ENCODE assay signal across 15 mouse cellular contexts in the genomic region with DNA sequence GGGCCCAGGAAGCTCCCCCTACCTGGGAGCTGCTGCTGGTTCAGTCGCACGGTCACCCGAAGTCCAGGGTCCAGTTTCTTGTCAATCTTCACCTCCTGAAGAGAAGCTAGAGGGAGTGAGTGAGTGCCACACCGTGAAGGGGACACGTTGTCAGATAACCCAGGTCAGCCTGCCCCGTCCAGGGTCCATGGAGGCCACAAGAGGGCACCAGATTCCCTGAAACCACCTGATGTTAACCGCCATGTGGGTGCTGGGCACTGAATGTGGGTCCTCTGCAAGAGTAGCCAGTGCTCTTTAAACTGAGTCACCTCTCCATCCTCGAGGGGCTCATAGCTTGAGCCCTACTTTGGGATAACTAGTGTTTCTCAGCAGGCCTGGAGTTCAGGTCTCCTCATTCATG. TPM values are rescaled to one million over a fixed set of nuclear protein-coding genes. Genes with fewer than 3 reads are reported as not detected.
DNase-seq lines count a peak whose midpoint lies in the region; ATAC-seq and TF ChIP-seq lines count a peak whose summit lies in the region.
"Had no signal": no experiment of that assay in that cellular context is flagged by ENCODE, and none has a peak within 500 bp of the region (broad histone marks: within the 10 kb centered on the region; RNA-seq: fewer than 3 reads in every experiment).

No protein-coding gene starts in this region.

- TF ChIP-seq CTCF in forebrain, postnatal 0 days (IDR thresholded peaks at IDR 0.05; ENCODE audit: low read depth) = peak; percentile 37
- peak; percentile 18; the same call in 1 of the 2 replicates for TF ChIP-seq CTCF in E14TG2a.4 (conservative IDR thresholded peaks at IDR 0.05; ENCODE audit: low read length)

- WGBS in forebrain, postnatal 0 days = 88% methylated on average over 8 of the region's 8 CpGs
- WGBS in forebrain, embryonic 15.5 days = 89% methylated on average over 8 of the region's 8 CpGs
- WGBS in liver, embryonic 12.5 days (ENCODE audit: insufficient replicate concordance) = 82% methylated on average over 8 of the region's 8 CpGs

- no peak for DNase-seq in forebrain, postnatal 0 days
- peak; percentile 19 for DNase-seq in liver
- DNase-seq in naive thymus-derived CD4-positive, alpha-beta T cell, adult 2 months (ENCODE audit: low read depth) = peak; percentile 24
- no peak for DNase-seq in thymus, postnatal 14 days
- DNase-seq: gastrocnemius, postnatal 10 days; kidney, postnatal 10 days; right cerebral cortex, postnatal 14 days; thymus, postnatal 4 days had no signal

- H3K4me2 ChIP-seq in forebrain, postnatal 0 days (ENCODE audit: low read depth) = no peak overlapping the region
- no peak overlapping the region for H3K4me2 ChIP-seq in forebrain, embryonic 15.5 days (replicated peaks)
- no peak overlapping the region for H3K4me2 ChIP-seq in liver, embryonic 12.5 days
- H3K4me2 ChIP-seq: embryonic facial prominence, embryonic 12.5 days; forebrain, embryonic 12.5 days; heart, embryonic 13.5 days; limb, embryonic 15.5 days had no signal

- H3K4me1 ChIP-seq in forebrain, postnatal 0 days (ENCODE audit: insufficient read depth) = peaks cover 14% of the 10 kb centered on the region
- peaks cover 29% of the 10 kb centered on the region for H3K4me1 ChIP-seq in forebrain, embryonic 15.5 days
- H3K4me1 ChIP-seq in liver, embryonic 12.5 days = peaks cover 41% of the 10 kb centered on the region
- H3K4me1 ChIP-seq in E14TG2a.4 (replicated peaks; ENCODE audit: low read depth, low read length) = peaks cover 48% of the 10 kb centered on the region

- H3K9me3 ChIP-seq in forebrain, postnatal 0 days (ENCODE audit: low read length) = no peaks in the 10 kb centered on the region
- no peaks in the 10 kb centered on the region for H3K9me3 ChIP-seq in forebrain, embryonic 15.5 days
- 0 out of 2 replicates have a peak, but pooled peaks cover 4% of the 10 kb centered on the region for H3K9me3 ChIP-seq in liver, embryonic 12.5 days (replicated peaks)
- no peaks in the 10 kb centered on the region for H3K9me3 ChIP-seq in E14TG2a.4 (ENCODE audit: low read length)
- H3K9me3 ChIP-seq: embryonic facial prominence, embryonic 12.5 days; forebrain, embryonic 12.5 days; limb, embryonic 15.5 days had no signal

- no peak overlapping the region for H3K4me3 ChIP-seq in forebrain, postnatal 0 days (ENCODE audit: low read depth, low read length)
- no peak overlapping the region for H3K4me3 ChIP-seq in forebrain, embryonic 15.5 days
- H3K4me3 ChIP-seq in liver, embryonic 12.5 days = no peak overlapping the region
- H3K4me3 ChIP-seq in E14TG2a.4 (replicated peaks; ENCODE audit: low read length) = no peak overlapping the region
- H3K4me3 ChIP-seq: embryonic facial prominence, embryonic 12.5 days; forebrain, embryonic 12.5 days; heart, embryonic 13.5 days; limb, embryonic 15.5 days had no signal

- ATAC-seq in forebrain, postnatal 0 days = no peak
- ATAC-seq in forebrain, embryonic 15.5 days (replicated peaks) = no peak
- no peak for ATAC-seq in liver, embryonic 12.5 days

- no peak overlapping the region for H3K9ac ChIP-seq in forebrain, postnatal 0 days
- no peak overlapping the region for H3K9ac ChIP-seq in forebrain, embryonic 15.5 days (replicated peaks)
- H3K9ac ChIP-seq in liver, embryonic 12.5 days = no peak overlapping the region
- H3K9ac ChIP-seq: embryonic facial prominence, embryonic 12.5 days; forebrain, embryonic 12.5 days; heart, embryonic 13.5 days; limb, embryonic 15.5 days had no signal

- H3K27me3 ChIP-seq in forebrain, postnatal 0 days (ENCODE audit: insufficient read depth, low read length) = no peaks in the 10 kb centered on the region
- no peaks in the 10 kb centered on the region for H3K27me3 ChIP-seq in forebrain, embryonic 15.5 days
- H3K27me3 ChIP-seq in liver, embryonic 12.5 days (replicated peaks) = no peaks in the 10 kb centered on the region
- peaks cover 5% of the 10 kb centered on the region; the same call in 1 of the 2 replicates for H3K27me3 ChIP-seq in E14TG2a.4 (ENCODE audit: insufficient read depth, low read length)
- H3K27me3 ChIP-seq: embryonic facial prominence, embryonic 12.5 days; heart, embryonic 13.5 days; limb, embryonic 15.5 days had no signal

- H3K36me3 ChIP-seq in forebrain, postnatal 0 days (ENCODE audit: insufficient read depth) = peaks cover 26% of the 10 kb centered on the region
- peaks cover 35% of the 10 kb centered on the region for H3K36me3 ChIP-seq in forebrain, embryonic 15.5 days
- peaks cover 50% of the 10 kb centered on the region for H3K36me3 ChIP-seq in liver, embryonic 12.5 days
- H3K36me3 ChIP-seq in E14TG2a.4 (ENCODE audit: insufficient read depth, low read length) = peaks cover 54% of the 10 kb centered on the region

- H3K27ac ChIP-seq in forebrain, postnatal 0 days (ENCODE audit: low read depth, low read length) = no peak overlapping the region
- H3K27ac ChIP-seq in forebrain, embryonic 15.5 days (replicated peaks) = no peak overlapping the region
- H3K27ac ChIP-seq in liver, embryonic 12.5 days = no peak overlapping the region
- H3K27ac ChIP-seq: embryonic facial prominence, embryonic 12.5 days; forebrain, embryonic 12.5 days; heart, embryonic 13.5 days; limb, embryonic 15.5 days had no signal

RNA-seq across cellular contexts. Expression of a gene that starts 2.4 kb away (rescaled TPM):
- 36.1 and 40.1 TPM in 2 replicates for total RNA-seq in forebrain, postnatal 0 days (2014; rRNA removed)
- 50.3 and 53.5 TPM in 2 replicates for polyA plus RNA-seq in forebrain, postnatal 0 days (2015; fragmentation: Nextera tagmentation; extraction: Ambion mirVana)
- 62.4 and 63.3 TPM in 2 replicates for polyA plus RNA-seq in forebrain, embryonic 15.5 days (2015; fragmentation: Nextera tagmentation; extraction: Ambion mirVana)
- 54.4 and 55.1 TPM in 2 replicates for polyA plus RNA-seq in liver, embryonic 12.5 days (2016; fragmentation: Nextera tagmentation; extraction: Ambion mirVana)

RNA-seq across cellular contexts. Expression of a gene that starts 4.6 kb away (rescaled TPM):
- total RNA-seq in forebrain, postnatal 0 days (2014; rRNA removed) = 31.8 and 37.1 TPM in 2 replicates
- polyA plus RNA-seq in forebrain, postnatal 0 days (2015; fragmentation: Nextera tagmentation; extraction: Ambion mirVana) = 29.0 and 31.1 TPM in 2 replicates
- polyA plus RNA-seq in forebrain, embryonic 15.5 days (2015; fragmentation: Nextera tagmentation; extraction: Ambion mirVana) = 13.6 and 14.7 TPM in 2 replicates
- polyA plus RNA-seq in liver, embryonic 12.5 days (2016; fragmentation: Nextera tagmentation; extraction: Ambion mirVana) = 23.0 and 23.3 TPM in 2 replicates

RNA-seq across cellular contexts. Expression of a gene that starts 29.8 kb away (rescaled TPM):
- total RNA-seq in forebrain, postnatal 0 days (2014; rRNA removed) = 18.3 and 22.6 TPM in 2 replicates
- 14.7 and 15.7 TPM in 2 replicates for polyA plus RNA-seq in forebrain, postnatal 0 days (2015; fragmentation: Nextera tagmentation; extraction: Ambion mirVana)
- 14.3 and 15.7 TPM in 2 replicates for polyA plus RNA-seq in forebrain, embryonic 15.5 days (2015; fragmentation: Nextera tagmentation; extraction: Ambion mirVana)
- polyA plus RNA-seq in liver, embryonic 12.5 days (2016; fragmentation: Nextera tagmentation; extraction: Ambion mirVana) = 11.3 and 11.4 TPM in 2 replicates

RNA-seq across cellular contexts. Expression of a gene that starts 42.4 kb away (rescaled TPM):
- 116 and 135 TPM in 2 replicates for total RNA-seq in forebrain, postnatal 0 days (2014; rRNA removed)
- 5.0 and 8.3 TPM in 2 replicates for polyA plus RNA-seq in forebrain, postnatal 0 days (2015; fragmentation: Nextera tagmentation; extraction: Ambion mirVana)
- 9.7 and 10.9 TPM in 2 replicates for polyA plus RNA-seq in forebrain, embryonic 15.5 days (2015; fragmentation: Nextera tagmentation; extraction: Ambion mirVana)
- polyA plus RNA-seq in liver, embryonic 12.5 days (2016; fragmentation: Nextera tagmentation; extraction: Ambion mirVana) = 2.9 and 3.3 TPM in 2 replicates

RNA-seq across cellular contexts. Expression of a gene that starts 51.5 kb away (rescaled TPM):
- 51.9 and 70.2 TPM in 2 replicates for total RNA-seq in forebrain, postnatal 0 days (2014; rRNA removed)
- 5.4 and 10.3 TPM in 2 replicates for polyA plus RNA-seq in forebrain, postnatal 0 days (2015; fragmentation: Nextera tagmentation; extraction: Ambion mirVana)
- polyA plus RNA-seq in forebrain, embryonic 15.5 days (2015; fragmentation: Nextera tagmentation; extraction: Ambion mirVana) = 14.5 and 15.0 TPM in 2 replicates
- 4.3 and 4.4 TPM in 2 replicates for polyA plus RNA-seq in liver, embryonic 12.5 days (2016; fragmentation: Nextera tagmentation; extraction: Ambion mirVana)

Comparison
In these comparisons a context has a peak if more than half of its experiments do, and no peak if none do; other contexts are left out.
1. DNase-seq: peak in liver (single experiment) and naive thymus-derived CD4-positive, alpha-beta T cell, adult 2 months (single experiment); none in forebrain, postnatal 0 days (single experiment) and thymus, postnatal 14 days (single experiment).